Mouse (Mus musculus) hindbrain, embryonic 15.5 days (tissue): ENCODE measurements at regions not wholly inside any gene's neighbourhood (a gene's known extent, or its start where the extent isn't known, plus 50 kb on each side); places are given as distances from the start of the nearest gene placed in this dataset.

Experiments
- ATAC-seq: fragments of 200-750 bp; cut with Nextera tagmentation; 2 replicates; pipeline ENCODE4 v1.8.0; 2017; ENCODE audit warnings: low read depth, moderate number of reproducible peaks, moderate TSS enrichment; ENCODE audit not compliant: low FRiP score
- H3K27ac ChIP-seq: fragments of 300-500 bp; sonication (generic); replicated peaks from 2 replicates; pipeline ENCODE4 v1.5.1; 2015; ENCODE audit warnings: mild to moderate bottlenecking, inconsistent platforms
- H3K27me3 ChIP-seq: fragments of 300-500 bp; sonication (generic); 2 replicates; pipeline ENCODE4 v1.6.1; 2015; ENCODE audit warnings: control low read depth, inconsistent platforms
- H3K36me3 ChIP-seq: fragments of 300-500 bp; sonication (generic); 2 replicates; pipeline ENCODE4 v1.6.1; 2015; ENCODE audit warnings: control low read depth, inconsistent platforms
- H3K4me1 ChIP-seq: fragments of 300-500 bp; sonication (generic); replicated peaks from 2 replicates; pipeline ENCODE4 v1.6.1; 2015; ENCODE audit warnings: control low read depth, inconsistent platforms
- H3K4me2 ChIP-seq: fragments of 300-500 bp; sonication (generic); 2 replicates; pipeline ENCODE4 v1.6.1; 2015; ENCODE audit warnings: moderate library complexity, mild to moderate bottlenecking, inconsistent platforms
- H3K4me3 ChIP-seq: fragments of 300-500 bp; sonication (generic); 2 replicates; pipeline ENCODE4 v1.5.1; 2015; ENCODE audit warnings: mild to moderate bottlenecking, inconsistent platforms
- H3K9ac ChIP-seq: fragments of 300-500 bp; sonication (generic); 2 replicates; pipeline ENCODE4 v1.6.1; 2015; ENCODE audit warnings: inconsistent platforms
- H3K9me3 ChIP-seq: fragments of 300-500 bp; sonication (generic); 2 replicates; pipeline ENCODE4 v1.6.1; 2016; ENCODE audit warnings: control low read depth, inconsistent platforms
- WGBS: fragments of 180-500 bp; shearing (Covaris S2); methylation state at CpG from one replicate; pipeline ENCODE4 v1.1.7; 2015; 5-methylcytosine and 5-hydroxymethylcytosine counted together

GRCm38 (mm10) chr3:112985094-112985636, 273.5 kb downstream of the Amy2a5 start:
- Histone ChIP-seq H3K27ac (no peak overlapping the region; the same call in 1 of the 2 replicates), H3K27me3 (no peaks in the 10 kb centered on the region), H3K4me3 (no peak overlapping the region), H3K4me1 (no peaks in the 10 kb centered on the region), H3K36me3 (no peaks in the 10 kb centered on the region), H3K9me3 (no peaks in the 10 kb centered on the region), H3K4me2 (no peak overlapping the region), H3K9ac (no peak overlapping the region)
- ATAC-seq, result 0 out of 2 replicates have a peak, but pooled peaks have one; percentile 61
- WGBS, result 71% methylated on average over 10 of the region's 10 CpGs

- H3K9me3 ChIP-seq, result no peaks in the 10 kb centered on the region
- 44% methylated on average over 5 of the region's 5 CpGs for WGBS
- no peak overlapping the region for H3K4me2 ChIP-seq
- no peak for ATAC-seq
- H3K4me1 ChIP-seq, result no peaks in the 10 kb centered on the region
- H3K4me3 ChIP-seq, result no peak overlapping the region
- no peak overlapping the region for H3K27ac ChIP-seq
- no peak overlapping the region for H3K9ac ChIP-seq
- H3K36me3 ChIP-seq, result no peaks in the 10 kb centered on the region
- H3K27me3 ChIP-seq, result no peaks in the 10 kb centered on the region
Observed at GRCm38 (mm10) chr3:112953403-112954050, 305.1 kb downstream of the Amy2a5 start.

GRCm38 (mm10) chr3:112952227-112952626, 306.4 kb downstream of the Amy2a5 start:
- Histone ChIP-seq H3K4me1 (no peaks in the 10 kb centered on the region), H3K9me3 (no peaks in the 10 kb centered on the region), H3K27ac (no peak overlapping the region), H3K4me2 (no peak overlapping the region), H3K36me3 (no peaks in the 10 kb centered on the region), H3K4me3 (no peak overlapping the region), H3K27me3 (no peaks in the 10 kb centered on the region), H3K9ac (no peak overlapping the region)
- 10% methylated on average over 5 of the region's 5 CpGs for WGBS
- no peak for ATAC-seq

DNA sequence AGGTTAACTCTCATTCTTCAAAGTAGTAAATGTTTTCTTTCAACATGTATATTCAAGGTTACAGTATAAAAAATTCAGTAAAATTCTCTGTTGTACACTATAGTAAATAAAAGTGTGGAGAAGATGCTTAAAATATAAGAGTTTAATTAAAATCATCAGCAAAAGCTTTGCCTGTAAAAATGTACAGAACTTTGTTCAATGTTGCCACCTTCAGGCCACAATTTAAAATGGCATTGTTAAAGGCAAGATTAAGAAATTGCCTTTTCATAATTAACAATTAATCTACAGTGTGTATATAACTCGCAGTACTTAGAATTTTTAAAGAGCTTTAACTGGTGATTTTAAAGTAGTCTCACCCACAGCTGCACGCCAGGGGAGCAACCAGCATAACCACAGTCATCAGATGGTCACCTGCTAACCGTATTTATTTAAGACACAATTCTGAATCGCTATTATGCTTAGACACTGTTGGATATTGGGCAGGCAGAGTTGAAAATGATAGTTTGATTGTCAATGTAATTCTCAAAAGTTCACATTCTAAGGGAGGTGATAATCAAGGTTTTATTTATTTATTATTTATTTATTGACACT, 316.5 kb downstream of the Amy2a5 start:
- no peak for ATAC-seq
- H3K4me3 ChIP-seq, result no peak overlapping the region
- no peaks in the 10 kb centered on the region for H3K27me3 ChIP-seq
- H3K4me1 ChIP-seq, result no peaks in the 10 kb centered on the region
- H3K27ac ChIP-seq, result no peak overlapping the region
- no peaks in the 10 kb centered on the region for H3K9me3 ChIP-seq
- H3K4me2 ChIP-seq, result no peak overlapping the region
- no peak overlapping the region for H3K9ac ChIP-seq
- WGBS, result 65% methylated on average over 4 of the region's 4 CpGs
- no peaks in the 10 kb centered on the region for H3K36me3 ChIP-seq
